Mouse (Mus musculus): Measurements from ENCODE around the gene Pde1a.

The Pde1a gene

GRCm38 (mm10) chr2:80046751-80047513, 82.3 kb downstream of the Pde1a start:
- DNase-seq (ENCODE audit: low read depth, low spot score): no peak

- no peak for DNase-seq (ENCODE audit: low read depth, low spot score)
These were observed 90.4 kb downstream of the Pde1a start for GRCm38 (mm10) chr2:80038642-80039445.

- no peak for DNase-seq (ENCODE audit: low read depth, low spot score)
These were observed 91.3 kb downstream of the Pde1a start for GRCm38 (mm10) chr2:80037971-80038370.

GRCm38 (mm10) chr2:80029051-80029450, 100.2 kb downstream of the Pde1a start:
- no peak for DNase-seq (ENCODE audit: low read depth, low spot score)

GRCm38 (mm10) chr2:80026053-80026452, 103.2 kb downstream of the Pde1a start:
- no peak for DNase-seq (ENCODE audit: low read depth, low spot score)

GRCm38 (mm10) chr2:80025597-80025996, 103.7 kb downstream of the Pde1a start:
- DNase-seq (ENCODE audit: low read depth, low spot score): no peak

GRCm38 (mm10) chr2:80025038-80025437, 104.2 kb downstream of the Pde1a start:
- DNase-seq (ENCODE audit: low read depth, low spot score): no peak

- no peak for DNase-seq (ENCODE audit: low read depth, low spot score)
These were observed 115.1 kb downstream of the Pde1a start for GRCm38 (mm10) chr2:80014161-80014560.

- no peak for DNase-seq (ENCODE audit: low read depth, low spot score)
These were observed 116.2 kb downstream of the Pde1a start for GRCm38 (mm10) chr2:80013060-80013459.

- no peak for DNase-seq (ENCODE audit: low read depth, low spot score)
These were observed 130.1 kb downstream of the Pde1a start for GRCm38 (mm10) chr2:79999168-79999567.

GRCm38 (mm10) chr2:79998460-79998859, 130.8 kb downstream of the Pde1a start:
- DNase-seq (ENCODE audit: low read depth, low spot score): no peak

- DNase-seq (ENCODE audit: low read depth, low spot score): no peak
These were observed 137.6 kb downstream of the Pde1a start for GRCm38 (mm10) chr2:79991642-79992041.

- DNase-seq (ENCODE audit: low read depth, low spot score): no peak
These were observed 145.5 kb downstream of the Pde1a start for GRCm38 (mm10) chr2:79983778-79984177.

GRCm38 (mm10) chr2:79983222-79983632, 146.0 kb downstream of the Pde1a start:
- DNase-seq (ENCODE audit: low read depth, low spot score): no peak

GRCm38 (mm10) chr2:79981781-79982180, 147.5 kb downstream of the Pde1a start:
- DNase-seq (ENCODE audit: low read depth, low spot score): no peak

GRCm38 (mm10) chr2:79978992-79979391, 150.3 kb downstream of the Pde1a start:
- DNase-seq (ENCODE audit: low read depth, low spot score): no peak

GRCm38 (mm10) chr2:79977259-79977658, 152.0 kb downstream of the Pde1a start:
- DNase-seq (ENCODE audit: low read depth, low spot score): no peak

- DNase-seq (ENCODE audit: low read depth, low spot score): no peak
These were observed 153.3 kb downstream of the Pde1a start for GRCm38 (mm10) chr2:79975947-79976346.

- DNase-seq (ENCODE audit: low read depth, low spot score): no peak
These were observed 157.0 kb downstream of the Pde1a start for GRCm38 (mm10) chr2:79972271-79972670.

GRCm38 (mm10) chr2:79969594-79969993, 159.7 kb downstream of the Pde1a start:
- no peak for DNase-seq (ENCODE audit: low read depth, low spot score)

GRCm38 (mm10) chr2:79966681-79967506, 162.4 kb downstream of the Pde1a start:
- no peak for DNase-seq (ENCODE audit: low read depth, low spot score)

- no peak for DNase-seq (ENCODE audit: low read depth, low spot score)
These were observed 163.2 kb downstream of the Pde1a start for GRCm38 (mm10) chr2:79966086-79966485.
